Mouse (Mus musculus) intestine, embryonic 16.5 days (tissue): ENCODE data around the gene Mmp19. TPM values are rescaled to one million over a fixed set of nuclear protein-coding genes. Genes with fewer than 3 reads are reported as not detected.

Experiments
- polyA plus RNA-seq: library from polyadenylated mRNA; unstranded; fragments of >200 nt; fragmentation: Nextera tagmentation; extraction: Ambion mirVana; gene quantifications from 2 replicates; pipeline ENCODE4 v1.2.1, GENCODE M21; 2015

Gene Mmp19
- polyA plus RNA-seq, 1 experiment from 2014 or later, result 0.81 TPM

Other genes starting within 250 kb of the Mmp19 start
- 13.3 and 13.6 TPM in 2 replicates for gene Zc3h10, start 243.1 kb upstream of the Mmp19 start, polyA plus RNA-seq
- 3,191 and 3,364 TPM in 2 replicates for gene Rpl41, start 241.6 kb upstream of the Mmp19 start, polyA plus RNA-seq
- 171 and 196 TPM in 2 replicates for gene Pa2g4, start 224.9 kb upstream of the Mmp19 start, polyA plus RNA-seq
- 29.6 and 34.9 TPM in 2 replicates for gene Erbb3, start 201.3 kb upstream of the Mmp19 start, polyA plus RNA-seq
- gene Rps26, start 164.2 kb upstream of the Mmp19 start, polyA plus RNA-seq, result 580 and 624 TPM in 2 replicates
- 1.6 and 2.0 TPM in 2 replicates for gene Ikzf4, start 144.9 kb upstream of the Mmp19 start, polyA plus RNA-seq
- gene Suox, start 116.8 kb upstream of the Mmp19 start, polyA plus RNA-seq, result 11.8 and 13.0 TPM in 2 replicates
- gene Rab5b, start 94.6 kb upstream of the Mmp19 start, polyA plus RNA-seq, result 61.6 and 64.5 TPM in 2 replicates
- 1.5 and 1.6 TPM in 2 replicates for gene Pmel, start 86.7 kb upstream of the Mmp19 start, polyA plus RNA-seq
- 60.4 and 65.2 TPM in 2 replicates for gene Cdk2, start 85.9 kb upstream of the Mmp19 start, polyA plus RNA-seq
- gene Dgka, start 46.1 kb upstream of the Mmp19 start, polyA plus RNA-seq, result 7.8 and 7.9 TPM in 2 replicates
- gene Pym1, start 43.0 kb upstream of the Mmp19 start, polyA plus RNA-seq, result 28.4 and 31.5 TPM in 2 replicates
- gene Dnajc14, start 13.2 kb downstream of the Mmp19 start, polyA plus RNA-seq, result 45.5 and 45.8 TPM in 2 replicates
- gene Tmem198b, start 13.5 kb downstream of the Mmp19 start, polyA plus RNA-seq, result 11.6 and 13.4 TPM in 2 replicates
- 154 and 172 TPM in 2 replicates for gene Sarnp, start 26.4 kb downstream of the Mmp19 start, polyA plus RNA-seq
- gene Ormdl2, start 30.7 kb downstream of the Mmp19 start, polyA plus RNA-seq, result 126 and 132 TPM in 2 replicates
- 2.1 and 2.2 TPM in 2 replicates for gene Gdf11, start 100.8 kb downstream of the Mmp19 start, polyA plus RNA-seq
- 794 TPM in 2 replicates for gene Cd63, start 110.1 kb downstream of the Mmp19 start, polyA plus RNA-seq
- gene Rdh5, start 132.0 kb downstream of the Mmp19 start, polyA plus RNA-seq, result 18.6 and 18.8 TPM in 2 replicates
- 208 and 220 TPM in 2 replicates for gene Bloc1s1, start 133.1 kb downstream of the Mmp19 start, polyA plus RNA-seq
- 3.3 and 3.7 TPM in 2 replicates for gene Itga7, start 142.9 kb downstream of the Mmp19 start, polyA plus RNA-seq
- gene Mettl7b, start 170.1 kb downstream of the Mmp19 start, polyA plus RNA-seq, result 23.2 and 28.6 TPM in 2 replicates
- not detected in 2 replicates for gene Olfr9, start 198.5 kb downstream of the Mmp19 start, polyA plus RNA-seq
- gene Olfr763, start 219.9 kb downstream of the Mmp19 start, polyA plus RNA-seq, result not detected in 2 replicates
- gene Olfr764-ps1, start 249.0 kb downstream of the Mmp19 start, polyA plus RNA-seq, result not detected in 2 replicates